Mouse (Mus musculus): Measurements from ENCODE around the gene Rasal1.

GRCm38 (mm10) chr5:120610906-120611305, 37.7 kb upstream of the Rasal1 start:
- TF ChIP-seq CTCF (IDR thresholded peaks at IDR 0.05; ENCODE audit: low read depth, low read length) (no peak), POLR2A (IDR thresholded peaks at IDR 0.05; ENCODE audit: insufficient read depth, low read length) (no peak), EP300 (IDR thresholded peaks at IDR 0.05; ENCODE audit: insufficient read depth, low read depth, low read length) (no peak)

Measured in ES-Bruce4 (cell line).